In the genomic region with DNA sequence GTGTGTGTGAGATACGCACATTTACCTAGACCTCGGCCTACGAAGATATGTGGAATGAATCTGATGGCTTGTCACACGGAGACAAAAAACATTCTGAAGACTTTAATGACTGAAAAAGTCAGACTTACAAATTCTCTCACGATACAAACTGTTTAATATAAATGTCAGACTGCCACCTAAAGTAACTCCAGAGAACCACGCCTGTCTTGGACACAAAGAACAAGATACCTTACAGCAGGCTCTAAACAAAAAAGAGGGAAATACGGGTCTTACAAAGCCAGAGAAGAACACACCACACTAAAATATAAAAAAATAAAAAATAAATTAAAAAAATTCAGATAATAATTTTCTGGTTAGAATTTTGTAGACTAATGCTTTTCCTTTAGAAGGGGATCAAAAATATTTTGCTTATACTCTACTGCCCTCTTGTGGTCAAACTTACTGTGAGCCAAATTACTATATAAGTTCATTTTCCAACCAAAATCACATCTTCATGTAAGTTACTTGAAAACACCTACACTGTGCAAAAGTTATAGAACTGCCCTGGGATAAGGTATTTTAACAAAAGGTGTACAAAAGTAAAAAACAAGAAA, we compare ENCODE assay signal across 8 mouse cellular contexts. TPM values are rescaled to one million over a fixed set of nuclear protein-coding genes. Genes with fewer than 3 reads are reported as not detected.
DNase-seq lines count a peak whose midpoint lies in the region; ATAC-seq and TF ChIP-seq lines count a peak whose summit lies in the region.

No protein-coding gene starts in this region.

- H3K4me2 ChIP-seq in hindbrain, postnatal 0 days (ENCODE audit: low read depth, low read length): no peak overlapping the region
- H3K4me2 ChIP-seq in hindbrain, embryonic 16.5 days (ENCODE audit: low read length): no peak overlapping the region
- no peak overlapping the region for H3K4me2 ChIP-seq in stomach, postnatal 0 days (replicated peaks; ENCODE audit: low read depth)

- peak; percentile 69 for TF ChIP-seq CTCF in hindbrain, postnatal 0 days (IDR thresholded peaks at IDR 0.05; ENCODE audit: low read depth)
- peak; percentile 74 for TF ChIP-seq CTCF in stomach, postnatal 0 days (IDR thresholded peaks at IDR 0.05; ENCODE audit: low read depth)

- H3K4me3 ChIP-seq in hindbrain, postnatal 0 days (ENCODE audit: low read length): no peak overlapping the region
- no peak overlapping the region for H3K4me3 ChIP-seq in hindbrain, embryonic 16.5 days (ENCODE audit: low read length)
- no peak overlapping the region for H3K4me3 ChIP-seq in stomach, postnatal 0 days (ENCODE audit: low read depth, low read length)

- no peaks in the 10 kb centered on the region for H3K9me3 ChIP-seq in hindbrain, postnatal 0 days (ENCODE audit: low read length)
- no peaks in the 10 kb centered on the region for H3K9me3 ChIP-seq in hindbrain, embryonic 16.5 days (ENCODE audit: control insufficient read depth, low read length)
- H3K9me3 ChIP-seq in stomach, postnatal 0 days (ENCODE audit: control insufficient read depth, low read length): no peaks in the 10 kb centered on the region

- DNase-seq in hindbrain, postnatal 0 days (ENCODE audit: low spot score): peak; percentile 89
- peak; percentile 18 for DNase-seq in thymus, postnatal 14 days
- DNase-seq in thymus, postnatal 36 days: no peak
- DNase-seq in embryo, embryonic 11.5 days (ENCODE audit: low read depth, low spot score): peak; percentile 51
- DNase-seq in stomach, postnatal 0 days (ENCODE audit: low spot score): no peak
- no peak for DNase-seq in frontal cortex, postnatal 36 days (ENCODE audit: low spot score in 2 of 2)
- DNase-seq in layer of hippocampus, adult 9-11 months: no peak

- ATAC-seq in hindbrain, postnatal 0 days: 0 out of 2 replicates have a peak, but pooled peaks have one; percentile 47
- no peak for ATAC-seq in hindbrain, embryonic 16.5 days
- no peak for ATAC-seq in stomach, postnatal 0 days (ENCODE audit: low FRiP score, low TSS enrichment)

- WGBS in hindbrain, postnatal 0 days: 47% methylated on average over 7 of the region's 7 CpGs
- 58% methylated on average over 7 of the region's 7 CpGs for WGBS in hindbrain, embryonic 16.5 days
- 62% methylated on average over 7 of the region's 7 CpGs for WGBS in stomach, postnatal 0 days

- no peaks in the 10 kb centered on the region for H3K4me1 ChIP-seq in hindbrain, postnatal 0 days (ENCODE audit: insufficient read depth, low read length)
- no peaks in the 10 kb centered on the region for H3K4me1 ChIP-seq in hindbrain, embryonic 16.5 days (ENCODE audit: control insufficient read depth, insufficient read depth, low read depth, low read length)
- H3K4me1 ChIP-seq in stomach, postnatal 0 days (replicated peaks; ENCODE audit: control insufficient read depth, insufficient read depth): no peaks in the 10 kb centered on the region

- no peaks in the 10 kb centered on the region for H3K27me3 ChIP-seq in hindbrain, postnatal 0 days (ENCODE audit: insufficient read depth, low read length)
- no peaks in the 10 kb centered on the region for H3K27me3 ChIP-seq in hindbrain, embryonic 16.5 days (replicated peaks; ENCODE audit: control insufficient read depth, insufficient read depth, low read length)
- H3K27me3 ChIP-seq in stomach, postnatal 0 days (ENCODE audit: control insufficient read depth, insufficient read depth, low read length): no peaks in the 10 kb centered on the region

- peaks cover 42% of the 10 kb centered on the region for H3K36me3 ChIP-seq in hindbrain, postnatal 0 days (ENCODE audit: insufficient read depth, low read length)
- H3K36me3 ChIP-seq in hindbrain, embryonic 16.5 days (ENCODE audit: control insufficient read depth, insufficient read depth, low read length): peaks cover 9% of the 10 kb centered on the region
- H3K36me3 ChIP-seq in stomach, postnatal 0 days (ENCODE audit: control insufficient read depth, insufficient read depth, low read length): peaks cover 14% of the 10 kb centered on the region; the same call in 1 of the 2 replicates

- TF ChIP-seq EP300 in stomach, postnatal 0 days (optimal IDR thresholded peaks at IDR 0.05): no peak

- H3K27ac ChIP-seq in hindbrain, postnatal 0 days: no peak overlapping the region
- H3K27ac ChIP-seq in hindbrain, embryonic 16.5 days (ENCODE audit: low read depth, low read length): no peak overlapping the region
- no peak overlapping the region for H3K27ac ChIP-seq in stomach, postnatal 0 days (replicated peaks)

- no peak overlapping the region for H3K9ac ChIP-seq in hindbrain, postnatal 0 days (replicated peaks; ENCODE audit: low read length)
- H3K9ac ChIP-seq in hindbrain, embryonic 16.5 days (ENCODE audit: low read depth, low read length): no peak overlapping the region
- no peak overlapping the region for H3K9ac ChIP-seq in stomach, postnatal 0 days (ENCODE audit: low read length)

RNA-seq across cellular contexts. Expression of a gene that starts 42.8 kb away (rescaled TPM):
- total RNA-seq in hindbrain, postnatal 0 days (2014; rRNA removed): 143 and 150 TPM in 2 replicates
- 220 and 230 TPM in 2 replicates for polyA plus RNA-seq in hindbrain, postnatal 0 days (2015; fragmentation: Nextera tagmentation; extraction: Ambion mirVana)
- polyA plus RNA-seq in hindbrain, embryonic 16.5 days (2015; fragmentation: Nextera tagmentation; extraction: Ambion mirVana): 220 and 239 TPM in 2 replicates
- polyA plus RNA-seq in stomach, postnatal 0 days (2015; fragmentation: Nextera tagmentation; extraction: Ambion mirVana): 28.2 and 30.6 TPM in 2 replicates

RNA-seq across cellular contexts. Expression of a gene that starts 55.5 kb away (rescaled TPM):
- 117 and 141 TPM in 2 replicates for total RNA-seq in hindbrain, postnatal 0 days (2014; rRNA removed)
- 180 and 191 TPM in 2 replicates for polyA plus RNA-seq in hindbrain, postnatal 0 days (2015; fragmentation: Nextera tagmentation; extraction: Ambion mirVana)
- 197 and 200 TPM in 2 replicates for polyA plus RNA-seq in hindbrain, embryonic 16.5 days (2015; fragmentation: Nextera tagmentation; extraction: Ambion mirVana)
- polyA plus RNA-seq in stomach, postnatal 0 days (2015; fragmentation: Nextera tagmentation; extraction: Ambion mirVana): 41.7 and 43.3 TPM in 2 replicates

Comparison
In these comparisons a context has a peak if more than half of its experiments do, and no peak if none do; other contexts are left out.
1. DNase-seq: peak in hindbrain, postnatal 0 days (single experiment), thymus, postnatal 14 days (single experiment) and embryo, embryonic 11.5 days (single experiment); none in thymus, postnatal 36 days (0 of 2), stomach, postnatal 0 days (single experiment), frontal cortex, postnatal 36 days (0 of 2) and layer of hippocampus, adult 9-11 months (single experiment).